Mouse (Mus musculus): ENCODE measurements around the gene Cdc34.

GRCm38 (mm10) chr10:79713163-79713562, 31.2 kb downstream of the Cdc34 start:
- TF ChIP-seq CTCF (IDR thresholded peaks at IDR 0.05) (no peak), EP300 (IDR thresholded peaks at IDR 0.05) (no peak)
